Comparison of ENCODE assay signal across 8 mouse cellular contexts in genomic region chr17:27556315-27557011, GRCm38 (mm10). TPM values are rescaled to one million over a fixed set of nuclear protein-coding genes. Genes with fewer than 3 reads are reported as not detected.
DNase-seq lines count a peak whose midpoint lies in the region; ATAC-seq lines count a peak whose summit lies in the region.

Gene Hmga1, plus strand, starts transcription at chr17:27556497.

- DNase-seq in R1 (ENCODE audit: low read depth, low spot score), result peak; percentile 93
- DNase-seq in cerebellum, adult 8-10 months, result peak; percentile 84
- DNase-seq in layer of hippocampus, postnatal 10 days (ENCODE audit: low spot score in 2 of 2), result peak; percentile 79 to 88
- DNase-seq in lung, postnatal 25 days (ENCODE audit: low spot score), result peak; percentile 84
- DNase-seq in retina, postnatal 1 day, result peak; percentile 98
- DNase-seq in urinary bladder, postnatal 14 days (ENCODE audit: low spot score), result peak; percentile 83

- ATAC-seq in frontal cortex, adult (ENCODE audit: low TSS enrichment), result peak; percentile 51
- peak; percentile 18 to 26; a peak in 2 of 4 replicates for ATAC-seq in hematopoietic stem cell, adult 5-6 weeks (replicated peaks in 1 of 2; ENCODE audit: insufficient read depth in 1 of 2, low FRiP score in 2 of 2, low TSS enrichment in 1 of 2, low read depth in 1 of 2, poor library complexity in 2 of 2, severe bottlenecking in 2 of 2)

RNA-seq across cellular contexts. Expression of gene Hmga1, which starts in this region (rescaled TPM):
- total RNA-seq in hematopoietic stem cell, adult 5-6 weeks (2017), result 95.5 and 115 TPM in 2 replicates
- 10 to 100 TPM; 35.1 to 35.6 TPM for total RNA-seq in layer of hippocampus, postnatal 10 days (2021)

Comparison
In these comparisons a context has a peak if more than half of its experiments do, and no peak if none do; other contexts are left out.
1. Peak in every context shown above with its lines: DNase-seq and ATAC-seq.